Mouse (Mus musculus) brown adipose tissue, adult 24 weeks (tissue): ENCODE results near the gene Tpte. TPM values are rescaled to one million over a fixed set of nuclear protein-coding genes. Genes with fewer than 3 reads are reported as not detected.

ENCODE experiments used
- H3K27ac ChIP-seq: fragments of 200-500 bp; replicated peaks from 2 replicates; pipeline ENCODE4 v1.5.1; 2012; ENCODE audit warnings: low read depth, mild to moderate bottlenecking, low read length
- H3K4me1 ChIP-seq: fragments of 200-500 bp; 2 replicates; pipeline ENCODE4 v1.6.1; 2012; ENCODE audit warnings: low read length, mixed read lengths; ENCODE audit not compliant: control insufficient read depth, insufficient read depth, insufficient read length
- H3K4me3 ChIP-seq: fragments of 200-500 bp; 2 replicates; pipeline ENCODE4 v1.5.1; 2012; ENCODE audit warnings: low read depth, mild to moderate bottlenecking, low read length, moderate library complexity; ENCODE audit not compliant: insufficient read depth
- polyA plus RNA-seq: library from polyadenylated mRNA; stranded (reverse); fragments of >200 nt; gene quantifications from 2 replicates; pipeline ENCODE4 v1.2.4, GENCODE M21; 2012; ENCODE audit not compliant: missing spikeins, insufficient read depth, insufficient read length

Gene Tpte
- polyA plus RNA-seq, 1 experiment: 1.1 TPM

GRCm38 (mm10) chr8:22397811-22398141 is 114.5 kb downstream of the Tpte start:
- H3K4me1 ChIP-seq: 0 out of 2 replicates have a peak, but pooled peaks cover 2% of the 10 kb centered on the region
- H3K4me3 ChIP-seq: peak overlapping the region; percentile 97
- peak overlapping the region; percentile 35; the same call in 1 of the 2 replicates for H3K27ac ChIP-seq

- Histone ChIP-seq H3K4me1 (0 out of 2 replicates have a peak, but pooled peaks cover 2% of the 10 kb centered on the region), H3K4me3 (peak within 1 kb of the TSS; percentile 97), H3K27ac (peak within 1 kb of the TSS; percentile 93)
Observed at GRCm38 (mm10) chr8:22398142-22398951, 115.1 kb downstream of the Tpte start, which contains the start of gene Slc25a15. Slc25a15 (minus strand) TSS chr8:22398597.

- Histone ChIP-seq H3K4me1 (0 out of 2 replicates have a peak, but pooled peaks cover 2% of the 10 kb centered on the region), H3K4me3 (peak overlapping the region; percentile 69; the same call in 1 of the 2 replicates), H3K27ac (peak overlapping the region; percentile 93)
Observed at GRCm38 (mm10) chr8:22399285-22399880, 116.1 kb downstream of the Tpte start.

DNA sequence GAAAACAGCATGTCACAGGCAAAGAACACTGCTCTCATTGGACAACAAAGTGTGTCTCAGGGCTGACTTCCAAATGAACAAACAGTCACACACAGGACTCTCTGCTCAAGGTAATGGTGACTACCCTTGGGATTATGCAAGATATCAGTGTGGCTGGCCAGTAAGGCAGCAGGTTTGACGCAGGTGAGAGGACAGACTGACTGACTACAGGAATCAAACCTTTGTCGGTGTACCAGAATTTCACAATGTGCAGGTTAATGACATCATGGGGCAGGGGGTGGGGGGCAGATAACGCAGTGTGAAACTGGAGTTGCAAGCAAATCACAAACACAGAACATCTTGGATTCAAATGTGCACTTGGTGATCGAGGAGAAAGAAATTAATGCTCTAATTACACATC is 117.4 kb downstream of the Tpte start:
- Histone ChIP-seq H3K4me1 (0 out of 2 replicates have a peak, but pooled peaks cover 2% of the 10 kb centered on the region), H3K4me3 (no peak overlapping the region), H3K27ac (no peak overlapping the region)

- H3K4me1 ChIP-seq: 0 out of 2 replicates have a peak, but pooled peaks cover 2% of the 10 kb centered on the region
- no peak overlapping the region for H3K4me3 ChIP-seq
- no peak overlapping the region for H3K27ac ChIP-seq
Observed at GRCm38 (mm10) chr8:22403235-22403634, 120.0 kb downstream of the Tpte start.

DNA sequence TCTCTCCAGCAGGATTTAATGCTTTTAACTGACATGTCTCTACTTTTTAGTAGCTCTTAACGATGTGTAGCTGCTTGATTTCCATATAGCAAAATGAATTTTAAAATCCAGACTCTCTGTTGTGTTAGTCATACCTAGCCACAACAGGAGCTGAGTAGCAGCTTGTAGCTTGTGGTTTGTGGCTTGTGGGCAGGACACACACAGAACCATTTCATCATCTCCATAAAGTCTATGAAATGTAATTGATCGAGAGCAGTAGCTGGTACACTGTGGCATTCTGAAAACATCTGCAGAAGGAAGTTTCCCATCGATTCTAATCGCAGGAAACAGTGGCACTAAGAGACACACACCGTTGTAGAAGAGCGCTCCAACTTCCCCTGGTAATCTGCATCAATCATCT is 122.5 kb downstream of the Tpte start:
- no peak overlapping the region for H3K27ac ChIP-seq
- H3K4me3 ChIP-seq: no peak overlapping the region
- H3K4me1 ChIP-seq: no peaks in the 10 kb centered on the region

- Histone ChIP-seq H3K4me3 (peak overlapping the region; percentile 60), H3K4me1 (no peaks in the 10 kb centered on the region), H3K27ac (0 out of 2 replicates have a peak overlapping the region, but pooled peaks have one; percentile 18)
Observed at GRCm38 (mm10) chr8:22410688-22411281, 127.5 kb downstream of the Tpte start.

DNA sequence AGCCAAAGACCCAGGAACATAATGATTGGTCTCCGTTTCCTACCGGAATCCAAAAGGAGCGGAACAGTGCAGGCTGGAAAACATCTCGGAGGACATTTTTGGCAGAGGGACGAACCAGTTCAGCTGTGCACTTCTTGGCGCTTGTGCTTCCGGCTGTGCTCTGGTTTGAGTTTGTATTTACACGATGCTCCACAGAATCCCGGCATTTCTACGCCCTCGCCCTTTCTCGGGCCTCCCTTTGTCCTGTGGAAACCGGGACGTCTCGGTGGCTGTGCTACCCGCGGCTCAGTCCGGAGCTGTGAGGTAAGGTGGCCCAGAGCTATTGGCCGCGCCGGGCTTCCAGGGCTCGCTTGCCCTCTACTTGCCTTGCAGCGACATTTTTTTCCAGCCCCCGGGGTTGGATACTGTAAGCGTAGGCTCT is 128.1 kb downstream of the Tpte start, which contains the start of gene Mrps31:
Mrps31 (plus strand) TSS at position 80 of the 421 bp plus-strand sequence.
- Histone ChIP-seq H3K27ac (peak within 1 kb of the TSS; percentile 75), H3K4me1 (no peaks in the 10 kb centered on the region), H3K4me3 (peak within 1 kb of the TSS; percentile 94)

- peak overlapping the region; percentile 94 for H3K4me3 ChIP-seq
- no peak overlapping the region for H3K27ac ChIP-seq
- no peaks in the 10 kb centered on the region for H3K4me1 ChIP-seq
Observed at GRCm38 (mm10) chr8:22411971-22412370, 128.7 kb downstream of the Tpte start.

Other genes with a start within 250 kb of the Tpte start
- not detected in 2 replicates for gene Atp7b, start 223.1 kb upstream of the Tpte start, polyA plus RNA-seq
- 4.6 and 7.3 TPM in 2 replicates for gene Alg11, start 222.7 kb upstream of the Tpte start, polyA plus RNA-seq
- gene Nek5, start 158.4 kb upstream of the Tpte start, polyA plus RNA-seq: not detected in 2 replicates
- gene Nek3, start 117.0 kb upstream of the Tpte start, polyA plus RNA-seq: 0.58 and 1.4 TPM in 2 replicates
- gene Ckap2, start 97.6 kb upstream of the Tpte start, polyA plus RNA-seq: 1.1 TPM in 1 of 2 replicates, not detected in the other
- gene Vps36, start 90.6 kb upstream of the Tpte start, polyA plus RNA-seq: 27.1 and 35.2 TPM in 2 replicates
- gene Thsd1, start 56.1 kb upstream of the Tpte start, polyA plus RNA-seq: 1.0 and 1.4 TPM in 2 replicates
- 8.8 and 9.4 TPM in 2 replicates for gene Slc25a15, start 115.2 kb downstream of the Tpte start, polyA plus RNA-seq
- gene Mrps31, start 127.9 kb downstream of the Tpte start, polyA plus RNA-seq: 85.5 and 102 TPM in 2 replicates